Mouse (Mus musculus) common myeloid progenitor, adult 5-6 weeks (primary cell): ENCODE results near the gene Smap2. TPM values are rescaled to one million over a fixed set of nuclear protein-coding genes. Genes with fewer than 3 reads are reported as not detected.

Source experiments
- ATAC-seq: replicated peaks from 2 replicates; pipeline ENCODE4 v1.8.0; 2016; ENCODE audit warnings: low read depth, mild to moderate bottlenecking, moderate TSS enrichment, inconsistent platforms; ENCODE audit not compliant: poor library complexity, severe bottlenecking
- total RNA-seq: library from RNA; stranded (forward); fragments of 200-1000, 187-1606 nt; gene quantifications from 2 replicates; pipeline ENCODE4 v1.2.3, GENCODE M21; 2017

Gene Smap2
- total RNA-seq, 1 experiment from 2014 or later: 81.6 TPM

DNA sequence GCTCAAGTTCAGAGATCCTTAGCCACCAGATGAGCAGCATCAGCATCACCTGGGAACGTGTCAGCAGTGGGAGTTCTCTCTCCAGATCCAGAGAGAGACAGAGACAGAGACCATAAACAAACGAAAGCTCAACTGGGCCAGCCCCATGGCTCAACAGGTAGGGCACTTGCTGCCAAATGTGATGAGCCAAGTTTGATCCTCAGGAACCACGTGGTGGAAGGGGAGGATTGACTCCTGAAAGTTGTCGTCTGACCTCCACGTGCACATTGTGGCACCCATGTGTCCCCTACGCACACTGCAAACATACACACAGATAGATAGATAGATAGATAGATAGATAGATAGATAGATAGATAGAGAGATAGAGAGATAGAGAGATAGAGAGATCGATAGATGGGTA, 6.4 kb upstream of the Smap2 start:
- ATAC-seq: no peak

DNA sequence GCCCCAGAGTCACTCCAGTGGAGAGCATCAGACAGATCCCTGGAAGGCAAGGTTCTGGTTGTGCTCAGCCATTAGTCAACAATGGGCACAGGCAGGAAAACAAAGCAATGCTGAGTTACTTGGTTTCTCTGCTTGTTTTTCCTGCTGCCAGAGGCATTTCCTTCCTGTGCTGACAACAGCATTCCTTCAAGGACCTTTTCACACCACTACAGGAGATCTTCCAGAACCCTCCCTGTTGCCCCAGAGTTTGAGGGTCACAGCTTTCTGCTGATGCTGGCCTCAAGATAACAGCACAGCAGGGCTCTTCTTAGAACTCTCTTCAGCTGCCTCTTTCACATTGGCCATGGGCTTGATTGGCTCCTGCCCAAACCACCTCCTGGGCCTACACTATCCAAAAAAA, 4.9 kb upstream of the Smap2 start:
- no peak for ATAC-seq

DNA sequence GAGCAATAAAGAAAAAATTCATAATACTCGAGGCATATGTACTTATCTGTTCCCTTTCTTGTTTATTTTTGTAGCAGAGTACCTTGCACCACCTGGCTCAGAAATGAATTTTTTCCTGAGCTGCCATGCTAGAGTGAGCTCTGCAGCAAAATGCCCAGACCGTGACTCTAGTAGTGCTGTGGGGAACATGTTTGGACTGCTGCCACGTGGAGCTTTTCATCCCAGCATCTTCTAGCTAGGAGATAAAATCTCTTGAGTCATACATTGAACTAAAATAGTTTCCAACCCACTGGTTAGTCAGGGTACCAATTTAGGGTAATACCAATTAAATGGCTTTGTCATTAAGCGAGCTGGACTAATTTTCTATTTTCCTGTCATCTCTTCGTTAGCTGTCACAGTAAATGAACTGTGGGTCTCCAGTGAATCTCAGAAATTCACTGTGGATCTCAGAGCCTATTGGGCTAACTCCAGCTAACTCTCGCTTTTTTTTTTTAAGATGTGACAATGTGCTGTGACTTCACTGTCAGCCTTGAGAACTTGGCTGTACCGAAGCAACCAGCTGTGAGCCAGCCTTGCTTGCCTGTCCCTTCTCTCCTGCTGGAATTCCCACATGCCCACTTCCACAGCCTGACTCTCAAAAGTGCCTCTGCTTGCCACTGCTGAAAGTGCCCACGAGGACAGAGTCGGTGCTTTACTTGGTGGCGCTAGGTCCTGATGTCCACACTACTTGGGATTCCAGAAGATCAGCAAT, 3.2 kb upstream of the Smap2 start:
- no peak for ATAC-seq

DNA sequence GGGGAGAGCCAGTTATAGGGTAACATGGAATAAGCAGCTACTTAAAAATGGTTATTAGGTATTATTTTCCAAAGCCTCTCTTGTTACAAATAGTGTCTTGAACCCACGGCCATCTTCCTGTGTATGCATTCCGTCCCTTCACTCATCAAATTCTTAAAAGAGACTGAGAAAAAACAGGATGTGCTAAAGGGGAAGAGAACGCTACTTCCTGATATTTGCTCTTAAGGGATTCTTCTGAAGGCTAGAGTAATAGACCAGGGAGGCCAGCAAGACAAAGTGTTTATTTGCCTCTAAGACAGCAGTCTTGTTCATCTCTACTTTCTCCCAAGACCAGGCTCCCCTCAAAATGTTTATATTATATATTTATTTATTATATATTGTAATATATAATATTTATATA, 1.2 kb upstream of the Smap2 start:
- no peak for ATAC-seq

DNA sequence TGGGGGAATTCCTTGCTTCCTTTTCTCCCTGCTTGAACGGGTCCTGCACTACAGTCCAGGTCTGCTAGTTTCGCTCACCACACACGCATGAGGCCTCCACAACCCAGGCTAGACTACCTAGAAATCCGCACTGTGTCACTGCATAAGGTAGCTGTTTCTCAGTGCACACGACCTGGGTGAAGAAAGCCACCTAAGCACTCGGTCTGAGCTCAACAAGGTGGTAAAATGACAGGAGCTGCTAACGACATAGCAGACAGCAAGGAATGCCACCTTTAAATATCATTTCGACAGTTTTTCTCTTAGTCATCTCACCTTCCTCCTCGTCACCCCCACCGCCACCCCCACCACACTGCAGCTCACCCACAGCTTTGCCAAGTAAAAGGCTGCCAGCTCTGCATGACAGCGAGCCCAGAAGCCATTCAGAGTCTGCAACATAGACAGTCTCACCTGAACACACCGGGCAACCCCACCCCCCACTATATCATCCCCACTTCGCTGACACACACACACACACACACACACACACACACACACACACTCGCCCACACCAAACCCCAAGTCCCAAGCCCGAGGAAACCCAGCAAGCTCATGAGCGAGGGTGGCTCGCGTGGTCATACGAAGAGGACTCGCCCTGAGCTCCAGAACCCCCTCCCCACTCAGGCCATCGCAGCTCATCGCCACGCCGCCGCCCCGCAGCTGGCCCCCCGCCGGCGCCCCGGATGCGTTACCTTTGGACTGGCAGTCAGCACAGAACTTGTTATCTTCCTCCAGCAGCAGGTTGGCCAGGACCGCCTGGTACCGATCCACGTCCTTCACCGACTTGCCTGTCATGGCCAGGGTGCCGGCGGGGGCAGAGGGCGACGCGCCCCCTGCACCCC, 787 bp downstream of the Smap2 start:
- peak; percentile 16; the same call in 1 of the 2 replicates for ATAC-seq

DNA sequence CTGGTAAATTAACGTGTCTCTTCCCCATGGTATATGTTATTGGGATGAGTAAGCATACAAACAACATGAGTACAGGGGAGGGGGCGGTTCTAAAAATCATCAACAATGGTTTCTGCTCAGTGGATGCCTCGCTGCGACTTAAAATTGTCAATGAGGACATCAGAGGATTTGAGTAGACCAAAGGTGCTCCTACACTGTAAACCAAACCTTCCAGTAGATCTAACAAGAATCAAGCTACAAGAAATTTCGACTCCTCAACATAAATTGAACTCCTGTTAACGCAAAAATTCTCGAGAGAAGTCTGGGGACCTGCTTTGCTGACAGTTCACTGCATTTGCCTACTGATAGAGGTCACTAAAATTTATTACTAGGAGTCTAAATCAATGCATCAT, 1.8 kb downstream of the Smap2 start:
- no peak for ATAC-seq

DNA sequence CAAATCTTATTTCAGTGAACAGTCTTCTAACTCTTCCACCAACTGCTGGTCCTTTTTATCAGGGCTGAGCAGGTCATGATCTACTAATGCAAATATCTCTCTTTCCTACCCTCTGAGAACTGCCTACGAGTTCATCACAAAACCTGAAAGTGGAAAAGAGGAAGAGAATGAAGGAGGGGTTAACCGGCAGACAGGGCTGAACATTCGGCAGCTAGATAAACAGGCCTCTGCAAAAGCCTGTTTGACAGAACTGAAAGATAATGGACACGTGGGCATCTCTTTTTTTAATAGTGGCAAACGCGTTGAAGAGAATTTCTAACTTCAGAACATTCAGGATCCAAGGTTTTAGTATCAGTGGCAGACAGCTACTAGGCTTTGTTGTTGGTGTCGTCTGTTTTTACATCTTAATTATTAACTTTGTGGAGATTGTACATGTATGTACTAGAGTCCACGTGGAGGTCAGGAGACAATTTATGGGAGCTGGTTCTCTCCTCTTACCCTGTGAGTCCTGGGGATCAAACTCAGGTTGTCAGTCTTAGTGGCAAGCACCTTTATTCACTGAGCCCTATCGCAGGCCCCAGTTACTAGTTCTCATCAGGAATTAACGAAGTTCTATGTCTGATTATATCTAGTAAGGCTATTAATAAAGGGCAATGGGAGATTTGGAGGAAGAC, 2.3 kb downstream of the Smap2 start:
- peak; percentile 64 for ATAC-seq

DNA sequence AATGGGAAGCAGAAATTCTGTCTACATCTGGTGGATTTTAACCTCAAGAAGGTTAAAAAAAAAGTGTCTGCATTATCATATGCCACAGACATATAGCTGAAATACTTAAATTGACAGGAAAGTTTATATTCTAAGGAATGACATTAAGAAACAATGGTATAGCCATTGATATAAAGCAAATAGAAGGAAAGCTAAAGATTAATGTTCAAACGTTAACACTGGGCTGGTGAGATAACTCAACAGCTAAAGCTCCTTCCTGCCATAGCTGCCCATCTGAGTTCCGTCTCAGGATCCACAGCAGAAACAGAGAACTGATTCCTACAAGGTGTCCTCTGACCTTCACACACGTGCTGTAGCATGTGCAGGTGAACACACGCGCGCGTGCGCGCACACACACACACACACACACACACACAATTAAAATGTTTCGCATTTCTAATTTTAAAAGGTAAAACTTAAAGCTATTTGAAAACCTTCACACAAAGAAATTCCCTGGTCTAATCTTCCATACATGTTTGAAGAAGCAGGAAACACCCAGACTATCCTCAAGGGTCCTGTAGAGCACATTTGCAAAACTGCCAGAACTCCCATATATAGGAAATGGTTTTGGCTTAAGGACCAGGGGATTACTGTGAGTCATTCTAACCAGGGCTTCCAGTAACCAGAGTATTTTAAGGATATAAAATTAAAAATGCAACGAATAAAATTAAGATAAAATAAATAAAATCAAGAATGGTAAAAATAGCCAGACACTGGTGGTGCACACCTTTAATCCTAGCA, 6.1 kb downstream of the Smap2 start:
- no peak; the same call in 1 of the 2 replicates for ATAC-seq

DNA sequence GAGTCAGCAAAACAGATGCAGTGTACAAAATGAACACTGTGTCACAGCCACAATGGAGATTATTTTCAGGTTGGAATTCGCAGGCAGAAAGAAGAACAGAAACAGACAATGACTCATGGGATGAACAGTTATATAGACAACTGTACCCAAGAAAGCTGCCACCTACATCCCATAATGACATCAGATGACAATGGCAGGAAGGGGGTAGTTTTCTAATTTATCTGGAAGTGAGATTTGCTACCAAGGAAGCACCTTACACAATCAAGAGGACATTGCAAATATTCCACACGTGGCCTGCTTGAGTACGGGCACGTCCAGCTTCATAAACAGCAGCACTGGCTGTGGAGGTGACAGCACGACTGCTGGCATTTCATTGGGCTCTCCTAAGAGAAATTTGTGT, 7.9 kb downstream of the Smap2 start:
- ATAC-seq: peak; percentile 36

DNA sequence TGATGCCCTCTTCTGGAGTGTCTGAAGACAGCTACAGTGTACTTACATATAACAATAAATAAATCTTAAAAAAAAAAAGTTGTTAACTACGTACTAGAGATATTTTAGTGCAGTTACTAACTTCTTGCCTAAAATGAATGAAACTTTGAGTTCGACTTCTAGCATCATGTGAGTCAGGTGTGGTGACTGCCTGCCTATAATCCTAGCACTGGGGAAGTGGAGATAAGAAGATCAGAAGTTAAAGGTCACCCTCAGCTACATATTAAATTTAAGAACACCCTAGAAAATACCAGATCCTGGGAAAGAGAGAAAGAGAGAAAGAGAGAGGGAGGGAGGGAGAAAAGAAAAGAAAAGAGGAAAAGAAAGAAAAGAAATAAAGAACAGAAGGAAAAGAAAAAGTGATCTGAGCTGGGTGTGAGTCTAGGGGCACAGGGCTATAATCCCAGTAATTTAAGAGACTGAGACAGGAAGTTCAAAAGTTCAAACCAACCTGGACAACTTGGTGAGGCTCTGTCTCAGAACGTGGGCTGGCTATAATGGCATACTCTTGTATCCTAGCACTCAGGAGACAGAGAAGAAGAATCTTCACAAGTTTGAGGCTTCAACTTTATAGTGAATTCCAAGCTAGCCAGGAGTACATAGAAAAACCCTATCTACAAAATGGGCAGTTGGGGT, 8.8 kb downstream of the Smap2 start:
- no peak for ATAC-seq

DNA sequence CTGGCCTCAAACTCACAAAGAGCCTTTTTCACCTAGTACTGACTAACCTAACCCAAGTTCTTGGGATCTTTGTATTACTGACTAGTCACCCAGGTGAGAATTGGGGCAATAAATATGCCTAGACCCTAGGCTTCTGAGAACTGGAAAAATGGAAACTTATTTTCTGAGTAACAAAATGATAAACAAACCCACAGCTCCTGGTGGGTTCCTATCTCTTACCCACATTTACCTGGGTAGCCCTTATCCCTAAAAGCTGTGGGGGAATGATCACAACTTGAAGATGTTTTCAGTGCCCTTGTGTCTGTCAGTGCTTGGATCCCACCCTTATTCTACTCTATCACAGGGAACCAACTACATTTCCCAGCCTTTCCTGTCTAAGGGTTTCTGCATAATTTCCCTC, 10.0 kb downstream of the Smap2 start:
- no peak for ATAC-seq

DNA sequence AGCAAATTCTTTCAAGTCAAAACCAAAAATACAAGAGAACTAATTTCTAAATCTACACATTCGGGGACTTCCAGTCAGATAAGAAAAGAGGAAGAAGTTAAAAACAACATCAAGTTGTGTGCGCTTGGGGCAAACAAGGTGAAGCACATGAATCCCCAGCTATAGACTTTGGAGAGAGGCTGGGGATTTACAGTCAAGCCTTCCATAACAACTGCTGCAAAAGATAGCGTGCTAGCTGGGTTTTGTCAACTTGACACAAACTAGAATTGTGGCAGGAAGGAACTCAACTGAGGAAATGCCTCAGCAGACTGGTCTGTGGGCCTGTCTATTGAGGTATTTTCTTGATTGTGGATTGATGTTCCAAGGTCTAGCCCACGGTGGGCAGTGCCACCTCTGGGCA, 12.4 kb downstream of the Smap2 start:
- peak; percentile 66 for ATAC-seq

DNA sequence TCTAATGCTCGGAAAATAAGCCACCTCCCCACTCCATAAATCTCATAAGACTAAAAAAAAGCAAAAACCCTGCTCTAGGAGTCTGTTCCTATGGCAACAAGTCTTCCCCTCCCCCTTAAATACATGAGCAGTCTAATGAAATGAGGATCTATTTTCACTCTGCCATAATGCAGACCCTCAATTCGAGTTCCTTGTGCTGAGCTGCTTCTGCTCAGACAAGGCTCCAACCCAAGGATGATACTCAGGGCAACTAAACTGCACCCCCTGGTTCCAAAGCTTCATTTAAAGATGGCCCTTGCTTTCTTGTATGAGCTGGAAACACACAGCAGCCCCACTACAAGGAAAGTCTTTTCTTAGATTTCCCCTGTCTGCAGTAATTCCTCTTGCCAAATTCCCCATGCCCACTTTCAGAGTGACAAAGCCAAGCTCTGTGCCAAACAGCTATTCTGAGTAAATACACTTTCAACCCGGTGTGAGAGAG, 13.4 kb downstream of the Smap2 start:
- ATAC-seq: no peak

DNA sequence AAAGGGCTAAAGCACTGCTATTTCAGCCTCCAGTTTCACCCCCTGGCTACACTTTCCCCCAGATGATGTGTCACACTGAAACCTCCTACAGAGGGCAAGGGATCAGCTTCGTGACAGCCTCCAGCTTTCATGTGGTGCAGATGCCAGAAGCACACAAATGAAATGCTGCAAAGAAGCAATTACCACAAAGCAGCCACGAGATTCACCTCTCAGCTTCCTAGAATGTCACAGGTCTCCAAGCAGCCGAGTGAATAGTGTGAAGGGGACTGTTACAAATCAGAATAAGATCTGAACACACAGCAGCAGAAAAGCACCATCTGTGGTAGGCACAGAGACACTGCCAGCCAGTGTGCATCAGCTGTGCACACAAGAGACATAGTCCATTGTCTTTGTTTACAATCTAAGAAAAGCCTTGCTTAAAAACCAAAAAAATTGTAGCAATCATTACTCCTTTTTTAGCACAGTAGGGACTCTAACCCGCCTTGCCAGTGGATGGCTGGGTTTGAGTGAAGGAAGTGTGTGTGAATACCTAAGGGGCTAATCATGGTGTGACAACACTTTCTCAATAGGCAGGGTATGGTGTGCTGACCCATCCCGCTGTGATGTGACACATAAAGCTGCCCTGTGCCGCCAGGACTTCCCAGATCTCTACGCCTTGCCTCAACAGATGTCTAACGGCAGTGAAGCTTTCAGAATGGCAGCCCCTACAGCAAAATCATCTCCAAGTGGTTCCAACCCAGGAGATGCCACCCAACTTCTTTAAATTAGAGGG, 14.5 kb downstream of the Smap2 start:
- ATAC-seq: no peak

DNA sequence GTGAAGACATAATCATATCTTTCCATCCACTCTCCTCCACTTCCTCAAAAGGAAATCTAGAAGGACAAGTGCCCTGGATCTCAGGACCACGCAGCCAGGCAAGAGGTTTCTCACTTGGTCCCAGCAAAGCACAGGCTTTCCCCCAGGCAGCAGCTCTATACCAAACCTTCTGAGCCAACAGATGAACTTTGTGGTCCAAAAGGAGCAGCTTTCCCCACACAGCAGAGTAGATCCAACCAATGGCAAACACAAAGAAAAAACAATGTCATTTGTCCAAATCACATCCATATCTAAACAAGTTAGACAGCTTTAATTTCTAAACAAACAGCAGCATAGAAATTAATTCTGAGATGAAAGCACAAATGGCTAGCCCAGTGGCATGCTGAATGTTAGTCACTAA, 15.4 kb downstream of the Smap2 start:
- no peak for ATAC-seq

DNA sequence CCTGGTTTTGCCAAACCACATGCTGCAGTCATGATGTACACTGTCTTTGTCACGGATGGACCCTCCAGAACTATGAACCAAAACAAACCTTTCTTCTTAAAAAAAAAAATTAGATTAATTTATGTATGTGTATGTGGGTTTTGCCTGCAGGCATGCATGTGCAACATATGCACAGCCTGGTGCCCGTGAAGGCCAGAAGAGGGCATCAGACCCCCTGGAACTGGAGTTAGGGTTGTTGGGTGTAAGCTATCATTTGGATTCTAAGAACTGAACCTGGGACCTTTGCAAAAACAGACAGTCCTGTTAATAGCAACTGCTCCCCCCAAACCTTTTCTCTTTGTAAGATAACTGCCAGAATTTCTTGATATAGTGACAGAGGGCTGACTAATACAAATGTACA, 16.0 kb downstream of the Smap2 start:
- no peak for ATAC-seq

DNA sequence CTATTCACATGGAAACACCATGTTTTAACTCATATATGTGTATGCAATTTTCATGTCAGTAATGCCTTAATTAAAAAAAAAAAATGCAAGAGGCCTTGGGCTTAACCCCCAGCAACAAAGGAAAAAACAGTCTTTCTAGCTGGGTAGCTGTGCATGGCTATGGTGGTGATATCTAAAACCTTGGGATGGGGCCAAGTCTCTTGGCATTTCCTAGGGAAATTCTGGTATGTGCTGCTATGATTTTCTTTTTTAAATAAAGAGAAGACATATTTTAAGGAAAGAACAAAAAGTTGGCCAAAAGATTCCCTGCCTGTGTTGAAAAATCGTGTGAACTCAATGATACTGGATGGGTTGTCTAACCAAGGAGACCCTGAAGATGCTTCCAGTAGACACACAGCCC, 21.1 kb downstream of the Smap2 start:
- no peak for ATAC-seq

DNA sequence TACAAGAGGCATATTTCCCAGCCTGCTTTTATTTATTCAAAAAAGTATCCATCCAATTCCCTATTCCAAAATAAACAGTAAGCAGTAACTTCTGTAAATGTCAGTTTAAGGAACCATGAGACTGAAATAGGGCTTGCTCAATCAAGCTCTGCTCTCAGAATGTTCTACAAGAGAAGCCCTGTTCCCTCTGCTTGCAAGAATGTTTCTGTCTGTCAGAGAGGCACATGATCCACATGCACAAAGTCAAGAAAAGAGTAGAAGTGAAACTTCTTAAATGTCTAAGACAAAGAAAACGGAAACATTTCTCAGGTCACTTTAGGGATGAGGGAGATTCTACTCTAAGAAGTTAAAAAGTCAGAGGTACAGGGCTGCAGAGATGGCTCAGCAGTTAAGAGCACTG, 24.0 kb downstream of the Smap2 start:
- ATAC-seq: peak; percentile 82

DNA sequence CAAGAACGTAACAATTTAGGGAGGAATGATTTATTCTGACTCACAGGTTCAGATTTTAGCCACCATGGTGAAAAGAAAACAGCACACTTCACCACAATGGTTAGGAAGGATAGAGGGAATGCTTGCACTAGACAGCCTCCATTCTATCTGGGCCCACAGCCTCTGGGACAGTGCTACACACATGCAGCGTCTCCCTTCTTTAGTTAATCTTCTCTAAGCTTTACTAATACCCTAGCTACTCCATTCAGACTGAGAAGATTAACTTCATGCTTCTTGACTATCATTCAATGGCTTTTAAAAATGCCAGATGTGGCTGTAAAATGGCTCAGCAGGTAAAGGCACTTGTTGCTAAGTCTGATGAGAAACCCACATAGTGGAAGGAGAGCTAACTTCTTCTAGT, 24.8 kb downstream of the Smap2 start:
- no peak for ATAC-seq
